Mouse (Mus musculus): ENCODE data around the gene Helt.

DNA sequence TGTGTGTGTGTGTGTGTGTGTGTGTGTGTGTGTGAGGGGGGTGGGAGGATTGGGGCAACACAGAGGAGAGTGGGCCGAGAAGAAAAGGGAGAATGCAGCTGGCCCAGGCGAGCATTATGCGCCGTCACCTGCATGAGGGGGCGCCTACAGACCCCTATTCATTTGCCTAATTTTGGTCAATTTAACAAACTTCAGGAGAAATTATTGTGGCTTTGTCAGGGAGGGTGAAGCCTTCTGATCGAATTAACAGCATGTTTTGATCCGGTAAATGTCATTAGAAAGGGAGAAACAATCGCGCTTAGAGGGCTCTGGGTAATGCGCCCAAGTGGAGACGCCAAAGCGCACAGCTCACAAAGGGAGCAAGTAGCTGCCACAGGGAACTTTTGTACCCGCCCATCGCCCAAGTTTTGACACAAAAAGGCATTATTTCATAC is 647 bp upstream of the Helt start:
- TF ChIP-seq CTCF (IDR thresholded peaks at IDR 0.05; ENCODE audit: control insufficient read depth, insufficient read depth, insufficient read length) (no peak), USF1 (IDR thresholded peaks at IDR 0.05; ENCODE audit: low read depth) (no peak), MYOD1 (IDR thresholded peaks at IDR 0.05; ENCODE audit: control insufficient read depth, insufficient read length, low read depth) (no peak), CEBPB (IDR thresholded peaks at IDR 0.05; ENCODE audit: low read depth) (no peak), MYOG (IDR thresholded peaks at IDR 0.05; ENCODE audit: control insufficient read depth, extremely low read depth, insufficient read length) (no peak), MAX (IDR thresholded peaks at IDR 0.05) (no peak)

Measured in C2C12 (cell line).